Mouse (Mus musculus) gastrocnemius, postnatal 36 days (tissue): ENCODE measurements at regions not wholly inside any gene's neighbourhood (a gene's known extent, or its start where the extent isn't known, plus 50 kb on each side); places are given as distances from the start of the nearest gene placed in this dataset.

Source experiments
- DNase-seq, 2 experiments: peaks; one replicate each; pipeline ENCODE4 v3.0.0; 2022
- intact Hi-C: fragments of 180-260 bp; cut with DNase I; formaldehyde crosslinking; loops from one replicate; pipeline ENCODE4 v1.15.1; 2025

DNA sequence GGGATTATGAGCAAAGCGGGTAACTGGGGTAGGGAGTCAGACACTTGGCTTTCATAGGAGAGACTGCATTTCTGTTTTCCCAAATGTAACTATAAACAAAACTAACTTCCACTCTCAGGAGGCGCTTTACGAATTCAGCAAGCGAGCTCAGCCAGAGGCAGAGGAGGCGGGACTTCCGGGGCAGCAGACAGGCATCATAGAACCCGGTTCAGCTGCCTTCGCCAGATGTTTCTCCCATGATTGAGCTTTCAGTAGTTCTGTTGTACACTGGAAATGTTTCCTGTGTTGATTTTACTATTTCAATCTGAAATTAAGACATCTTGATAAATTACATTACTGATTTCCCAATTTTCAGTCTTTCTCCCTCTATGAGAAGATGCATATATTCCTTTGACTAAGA is 92.9 kb downstream of the Zfp365 start:
- no peak for DNase-seq
- intact Hi-C loops = no loop called here

DNA sequence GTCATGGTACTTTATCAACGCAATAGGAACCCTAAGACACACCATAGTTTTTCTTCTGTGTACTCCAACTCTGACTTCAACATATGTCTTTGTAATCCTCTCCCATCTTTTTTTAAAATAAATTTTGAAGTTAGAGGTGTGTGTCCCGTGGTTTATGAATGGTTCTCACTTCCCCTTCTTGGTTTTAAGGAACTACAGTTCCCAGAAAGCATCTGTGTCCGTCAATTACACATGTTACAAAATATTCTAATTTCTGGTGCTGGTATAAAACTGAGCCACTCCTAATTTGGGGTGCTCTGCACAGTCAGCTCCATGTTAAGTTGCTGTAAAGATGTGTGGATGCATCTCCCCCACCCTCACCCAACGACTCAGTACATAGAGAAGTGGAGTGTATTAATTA is 98.6 kb downstream of the Zfp365 start:
- no peak for DNase-seq
- intact Hi-C loops = no loop called here

DNA sequence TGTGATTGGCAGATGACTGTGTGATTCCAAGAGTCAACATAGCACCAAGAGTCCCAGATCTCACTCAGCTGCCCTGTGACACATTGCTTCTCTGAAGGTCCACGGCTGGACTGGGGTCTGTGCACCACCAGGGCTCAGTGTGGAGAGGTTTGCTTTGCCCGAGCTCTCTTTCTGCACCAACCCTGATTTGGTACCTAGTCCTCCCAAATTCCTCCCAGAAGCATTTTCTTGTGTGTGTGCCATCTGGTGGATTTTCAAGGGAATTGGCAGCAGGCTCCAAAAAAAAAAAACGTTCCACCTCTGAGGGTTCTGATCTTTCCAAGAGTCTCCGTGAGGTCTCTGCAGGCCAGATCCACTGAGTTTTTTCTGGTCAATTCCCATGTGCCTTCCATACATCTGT is 107.3 kb downstream of the Zfp365 start:
- intact Hi-C loops = no loop called here

DNA sequence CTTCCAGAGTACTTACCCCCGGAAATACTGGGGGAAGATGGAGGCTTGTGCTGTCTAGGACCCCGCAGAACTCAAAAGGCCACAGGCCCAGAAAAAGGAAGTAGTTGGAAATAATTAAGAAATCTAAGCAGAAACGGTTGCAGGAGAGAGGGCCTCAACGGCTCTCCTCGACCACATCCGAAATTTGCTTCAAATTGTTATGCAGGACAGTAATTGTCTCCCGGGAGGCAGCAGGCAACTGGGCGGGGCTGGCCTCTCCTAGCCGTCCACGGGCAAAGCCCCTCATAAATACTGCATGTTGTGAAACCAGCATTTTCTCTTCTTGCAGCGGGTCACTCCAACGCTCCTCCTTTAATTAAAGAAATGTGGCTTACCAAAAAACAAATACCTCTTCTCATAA is 107.8 kb downstream of the Zfp365 start:
- DNase-seq = no peak
- intact Hi-C loops = no loop called here

More for the DNA sequence above, 107.3 kb downstream of the Zfp365 start:
- peak in 1 of 2 experiments; percentile 13 for DNase-seq

DNA sequence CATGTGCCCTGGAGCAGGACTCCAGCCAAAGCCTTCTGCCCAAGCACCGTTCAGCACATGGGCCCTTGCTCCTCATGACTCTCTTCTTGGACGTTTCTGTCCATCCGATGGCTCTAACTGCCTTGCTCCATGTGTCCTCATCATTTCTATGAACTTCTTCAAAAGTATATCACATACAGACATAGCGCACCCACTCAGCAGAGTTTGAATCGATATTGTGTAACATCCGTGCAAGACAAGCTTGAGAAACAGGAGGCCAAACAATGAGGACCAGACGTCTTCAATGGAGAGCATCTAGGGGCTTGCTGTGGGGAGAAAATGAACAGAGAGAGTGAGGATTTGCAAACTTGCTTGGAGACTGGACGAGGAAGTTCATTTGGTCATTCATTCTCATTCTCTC is 110.3 kb downstream of the Zfp365 start:
- intact Hi-C loops = no loop called here
- no peak for DNase-seq

DNA sequence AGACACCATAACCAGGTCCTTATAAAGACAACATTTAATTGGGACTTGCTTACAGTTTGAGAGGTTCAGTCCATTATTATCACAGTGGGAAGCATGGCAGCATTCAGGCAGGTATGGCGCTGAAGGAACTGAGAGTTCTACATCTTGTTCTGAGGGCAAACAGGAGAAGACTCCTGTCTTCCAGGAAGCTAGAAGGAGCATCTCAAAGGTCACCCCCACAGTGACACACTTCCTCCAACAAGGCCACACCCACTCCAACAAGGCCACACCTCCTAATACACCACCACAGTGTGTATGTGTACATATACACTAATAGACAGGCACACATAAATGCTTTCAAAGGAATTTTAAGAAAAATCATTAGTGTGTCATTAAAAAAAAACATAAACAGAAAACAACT is 110.8 kb downstream of the Zfp365 start:
- intact Hi-C loops = no loop called here

DNA sequence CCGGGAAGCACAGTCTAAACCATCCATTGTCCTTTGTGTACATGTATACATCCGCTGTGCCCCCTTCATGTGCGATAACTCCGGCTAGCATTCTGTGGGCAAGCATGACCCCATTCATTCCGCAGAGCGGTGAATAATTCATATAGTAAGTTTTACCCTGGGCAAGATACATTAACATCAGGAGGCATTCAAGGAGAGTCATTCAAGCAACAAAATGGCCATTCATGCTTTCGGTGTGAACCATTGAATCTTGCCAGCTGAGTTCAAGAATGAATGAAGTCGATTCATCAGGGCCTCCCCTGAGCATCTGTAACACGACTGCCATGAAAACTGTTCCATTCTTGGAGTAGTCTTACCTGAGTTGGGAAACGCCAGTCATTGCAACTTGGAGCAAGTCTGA is 113.5 kb downstream of the Zfp365 start:
- intact Hi-C loops = no loop called here
- DNase-seq = no peak

More for the DNA sequence above, 110.8 kb downstream of the Zfp365 start:
- no peak for DNase-seq

DNA sequence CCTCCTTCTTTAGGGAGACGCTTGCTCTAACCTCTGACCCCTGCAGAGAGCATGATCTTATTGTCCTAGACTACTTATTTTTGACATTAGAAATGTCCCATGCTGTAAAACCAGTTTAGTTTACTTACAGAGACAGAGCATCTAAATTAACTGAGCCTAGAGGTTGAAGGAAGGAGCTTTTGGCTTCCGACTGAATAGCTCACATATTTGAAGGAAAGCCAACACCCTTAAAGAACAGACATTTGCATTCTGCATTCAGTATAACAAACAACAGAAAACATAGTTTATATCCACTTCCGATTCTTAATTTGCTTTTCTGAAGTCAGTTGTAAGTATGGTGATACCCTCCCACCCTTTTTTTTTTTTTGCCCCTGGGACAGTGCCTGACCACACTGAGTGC is 119.3 kb downstream of the Zfp365 start:
- intact Hi-C loops = no loop called here
- no peak for DNase-seq

DNA sequence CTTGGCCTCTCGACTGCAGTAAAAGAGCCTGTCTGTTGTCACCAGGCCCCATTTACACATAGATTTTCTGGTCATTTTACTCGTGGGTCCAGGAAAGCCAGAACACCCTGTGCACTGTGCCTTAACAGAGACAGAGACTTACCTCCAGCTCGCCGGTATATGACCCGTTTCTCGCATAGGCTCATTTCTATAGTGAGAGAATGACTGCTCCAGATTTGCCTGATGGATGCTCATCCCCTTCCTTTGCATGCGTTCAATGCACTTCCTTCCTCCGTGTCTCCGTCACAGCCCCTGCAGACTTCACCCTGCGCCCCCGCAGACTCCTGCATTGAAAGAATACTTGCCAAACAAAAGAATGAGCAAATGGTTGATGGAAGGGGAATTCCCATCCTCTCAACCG is 122.8 kb downstream of the Zfp365 start:
- DNase-seq = no peak
- intact Hi-C loops = no loop called here

DNA sequence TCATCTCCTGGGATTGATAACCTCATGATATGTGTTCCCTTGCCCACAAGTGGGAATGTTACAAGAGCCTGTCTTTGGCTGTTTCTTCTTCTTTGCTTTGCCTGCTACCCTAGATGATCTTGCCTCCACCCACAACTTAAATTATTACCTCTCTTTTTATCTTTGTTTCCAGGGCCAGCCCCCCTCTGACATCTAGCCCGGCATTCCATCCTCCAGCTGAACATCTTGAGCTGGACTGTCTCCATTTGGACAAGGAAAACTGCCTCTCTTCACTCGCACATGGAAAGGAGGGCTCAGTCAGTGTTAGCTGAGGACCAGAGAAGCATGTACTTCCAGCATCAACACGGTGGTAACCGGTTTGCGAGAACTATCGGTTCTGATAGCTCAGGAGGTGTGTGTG is 124.3 kb downstream of the Zfp365 start:
- no peak for DNase-seq
- intact Hi-C loops = no loop called here

DNA sequence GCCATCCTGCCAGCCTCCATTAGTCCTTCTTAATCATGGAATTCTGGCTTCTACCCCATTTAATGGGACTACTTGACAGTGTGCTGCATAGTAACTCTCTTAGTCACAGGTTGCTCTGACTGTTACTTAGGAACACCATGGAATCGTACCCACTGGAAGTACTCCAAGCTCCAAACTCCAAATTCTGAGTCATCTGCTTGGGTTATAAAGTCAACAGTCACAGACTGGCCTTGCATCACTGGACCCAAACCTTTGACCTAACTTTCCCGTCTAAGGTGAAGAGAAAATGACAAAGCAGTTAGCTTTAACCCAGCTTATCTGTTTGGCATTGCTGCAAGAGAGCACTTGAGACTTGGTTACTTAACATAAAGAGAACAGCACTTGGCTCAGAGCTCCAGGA is 126.9 kb downstream of the Zfp365 start:
- peak in 1 of 2 experiments; percentile 41 for DNase-seq
- intact Hi-C loops = no loop called here

DNA sequence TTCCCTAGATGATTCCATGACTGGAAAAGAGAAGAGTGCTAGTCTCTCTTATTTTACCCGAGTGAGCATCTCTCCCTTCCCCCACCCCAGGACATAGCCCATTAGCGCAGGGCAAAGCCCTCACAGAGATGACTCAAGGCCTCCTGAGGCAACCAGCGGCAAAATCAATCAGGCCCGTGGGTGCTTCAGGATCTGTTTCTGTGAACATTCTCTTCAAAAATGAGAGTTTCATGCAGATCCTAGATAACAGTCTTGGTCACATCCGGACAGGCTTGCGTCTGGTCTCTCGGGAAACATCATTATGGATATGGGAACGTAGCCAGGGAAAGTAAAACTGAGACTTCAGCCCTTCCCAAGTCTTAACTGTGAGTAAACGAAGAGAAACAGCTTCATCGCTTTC is 134.1 kb downstream of the Zfp365 start:
- no peak for DNase-seq
- intact Hi-C loops = no loop called here

DNA sequence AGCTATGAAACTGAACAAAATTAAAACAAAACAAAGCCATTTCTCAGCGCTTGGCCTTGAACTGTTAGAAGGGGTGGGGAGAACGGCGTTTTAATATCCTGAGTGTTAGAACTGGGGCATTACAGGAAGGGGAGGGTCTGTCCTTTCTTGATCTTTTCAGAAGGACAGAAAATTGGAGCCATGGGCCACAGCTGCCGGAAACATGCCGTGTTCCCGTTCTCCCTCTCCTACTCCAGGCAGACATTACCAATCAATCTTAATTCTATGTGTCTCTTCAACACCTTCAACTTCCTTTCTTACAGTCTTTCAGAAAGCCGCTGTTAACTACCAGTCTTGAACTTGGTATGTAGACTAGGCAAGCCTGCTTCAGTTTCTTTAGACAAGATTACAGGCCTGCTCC is 134.7 kb downstream of the Zfp365 start:
- no peak for DNase-seq
- intact Hi-C loops = no loop called here

DNA sequence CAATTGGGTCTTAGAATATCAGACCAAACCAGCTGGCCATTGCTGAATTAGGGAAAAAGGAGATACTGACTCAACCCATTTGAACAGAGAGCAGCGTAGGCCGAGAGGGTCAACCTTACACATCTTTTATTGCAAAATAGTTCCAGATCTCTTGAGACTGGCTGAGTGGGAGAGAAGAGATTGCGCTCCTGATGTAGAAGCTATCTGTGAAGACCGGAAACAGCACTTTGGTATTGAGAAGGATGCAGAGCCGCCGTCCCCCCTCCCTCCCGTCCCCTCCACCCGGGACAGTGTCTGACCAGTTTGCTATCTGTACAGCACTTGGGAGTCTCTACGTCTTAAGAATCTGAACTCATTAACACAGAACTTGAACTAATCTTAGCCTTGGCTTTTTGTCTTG is 135.6 kb downstream of the Zfp365 start:
- intact Hi-C loops = no loop called here

DNA sequence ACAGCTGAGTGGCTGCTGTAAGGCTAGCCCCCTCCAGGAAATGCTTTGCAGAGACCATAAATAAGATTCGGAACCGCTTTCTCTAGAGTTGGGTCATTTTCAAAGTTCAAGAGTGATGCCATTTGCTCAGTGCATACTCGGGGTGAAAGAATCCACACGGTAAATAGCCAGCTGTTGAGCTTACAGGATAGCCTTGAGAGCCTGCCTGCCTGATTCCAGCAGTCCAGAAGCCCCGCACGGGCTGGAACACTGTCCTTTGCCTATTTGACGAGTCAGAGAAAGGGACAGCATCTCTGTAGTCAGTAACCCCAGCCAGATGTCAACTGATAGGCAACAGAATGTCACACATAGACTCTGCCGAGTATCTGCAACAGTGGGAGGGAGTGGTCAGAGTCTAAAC is 140.7 kb downstream of the Zfp365 start:
- intact Hi-C loops = no loop called here

More for the DNA sequence above, 135.6 kb downstream of the Zfp365 start:
- no peak for DNase-seq

DNA sequence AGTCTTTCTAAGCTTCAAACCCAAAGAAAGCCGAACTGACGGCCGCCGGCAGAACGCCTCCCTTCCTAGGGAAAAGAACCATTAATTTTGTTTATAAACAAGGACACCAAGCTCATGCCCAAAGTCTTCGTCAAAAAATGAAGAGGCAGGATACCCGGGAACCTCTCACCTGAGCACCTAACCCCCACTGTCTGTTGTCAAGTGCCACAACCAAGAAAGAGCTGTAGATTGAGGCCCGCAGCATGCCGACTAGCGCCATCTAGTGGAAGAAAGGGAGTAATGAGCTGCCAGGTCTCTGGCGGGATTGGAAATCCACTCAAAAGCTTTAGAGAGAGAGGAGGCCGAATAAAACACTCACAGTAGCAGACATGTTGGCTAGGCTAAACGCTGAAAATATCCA is 146.4 kb downstream of the Zfp365 start:
- intact Hi-C loops = loop anchor here (10.0 kb wide), 1 partner anchor 231 kb away; the partner anchor contains the start of gene Egr2
- DNase-seq = peak in 1 of 2 experiments; percentile 27

More for the DNA sequence above, 140.7 kb downstream of the Zfp365 start:
- no peak for DNase-seq

DNA sequence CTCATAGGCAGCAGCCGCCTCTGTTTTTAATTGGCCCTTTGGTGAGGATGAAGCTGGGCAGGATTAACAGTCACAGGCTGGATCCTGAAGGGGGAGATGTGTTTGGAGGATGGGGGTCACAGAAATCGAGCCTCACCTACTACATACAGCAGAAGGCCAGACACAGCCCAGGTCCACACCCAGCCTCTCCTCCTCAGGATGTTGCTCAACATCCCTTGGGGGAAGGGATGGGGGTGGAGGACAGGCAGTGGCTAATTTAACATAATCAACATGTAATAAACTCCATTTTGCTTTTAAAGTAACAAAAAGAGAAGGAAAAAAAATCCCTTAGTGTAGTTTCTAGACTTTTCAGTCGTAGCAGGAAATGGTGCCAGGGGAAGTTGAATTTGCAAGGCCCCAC is 152.0 kb downstream of the Zfp365 start:
- intact Hi-C loops = loop anchor here (10.0 kb wide), 1 partner anchor 226 kb away; the partner anchor contains the start of gene Egr2
- DNase-seq = peak in 1 of 2 experiments; percentile 39

DNA sequence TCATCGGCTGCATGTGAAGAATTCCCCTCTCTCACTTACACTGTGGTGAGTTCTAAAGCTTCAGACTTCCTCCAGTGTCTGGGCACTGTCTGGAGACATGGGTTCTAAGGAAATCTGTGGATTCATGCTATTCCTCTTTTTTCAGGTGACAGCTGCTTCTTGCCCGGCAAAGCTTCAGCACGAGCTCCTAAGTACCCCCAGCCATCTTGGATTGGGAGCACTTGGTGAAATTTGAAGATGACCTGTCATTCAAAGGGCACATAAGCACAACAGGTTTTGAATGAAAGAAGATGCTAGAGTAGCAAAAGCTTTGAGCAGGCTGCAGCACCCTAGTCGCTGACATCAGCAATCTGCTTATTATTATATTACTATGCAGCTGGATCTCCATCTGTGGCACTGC is 164.3 kb downstream of the Zfp365 start:
- intact Hi-C loops = no loop called here
- DNase-seq = no peak

DNA sequence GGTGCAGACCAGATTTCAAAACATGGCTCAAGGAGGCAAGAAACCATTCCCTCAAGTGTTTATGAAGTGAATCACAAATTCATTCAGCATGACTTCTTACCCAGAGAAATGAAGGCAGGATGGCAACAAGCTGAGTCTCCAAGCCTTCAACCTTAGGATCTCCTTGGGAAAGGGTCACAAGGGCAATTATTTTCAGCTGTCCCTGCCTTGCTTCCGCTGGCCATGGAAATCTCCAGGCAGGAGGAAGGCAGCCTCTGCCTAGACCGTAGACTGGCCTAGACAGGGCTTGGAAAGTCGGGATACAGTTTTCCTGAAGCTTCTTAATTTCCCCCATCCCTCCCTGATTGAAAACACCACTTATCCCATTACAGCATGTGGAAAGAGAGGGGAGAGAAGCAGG is 165.0 kb downstream of the Zfp365 start:
- no peak for DNase-seq

DNA sequence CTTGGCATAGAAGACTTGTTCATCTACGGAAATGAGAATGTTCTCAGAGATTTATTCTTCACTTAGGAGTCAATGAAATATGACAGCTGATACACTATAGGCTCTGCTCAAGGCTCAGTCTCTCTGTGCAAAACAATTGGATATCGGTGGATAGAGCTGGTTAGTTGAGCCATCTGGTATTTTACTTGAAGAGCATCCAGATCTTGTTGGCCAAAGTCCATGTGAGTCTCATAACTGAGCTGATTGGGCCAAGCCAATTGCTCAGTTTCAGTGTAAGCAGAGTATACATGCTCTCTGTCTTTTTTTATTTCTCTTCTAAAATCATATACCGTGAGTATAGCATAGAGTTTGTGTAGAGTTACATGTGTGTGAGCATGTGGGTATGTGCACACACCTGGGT is 166.3 kb downstream of the Zfp365 start:
- intact Hi-C loops = no loop called here

More for the DNA sequence above, 165.0 kb downstream of the Zfp365 start:
- intact Hi-C loops = no loop called here

DNA sequence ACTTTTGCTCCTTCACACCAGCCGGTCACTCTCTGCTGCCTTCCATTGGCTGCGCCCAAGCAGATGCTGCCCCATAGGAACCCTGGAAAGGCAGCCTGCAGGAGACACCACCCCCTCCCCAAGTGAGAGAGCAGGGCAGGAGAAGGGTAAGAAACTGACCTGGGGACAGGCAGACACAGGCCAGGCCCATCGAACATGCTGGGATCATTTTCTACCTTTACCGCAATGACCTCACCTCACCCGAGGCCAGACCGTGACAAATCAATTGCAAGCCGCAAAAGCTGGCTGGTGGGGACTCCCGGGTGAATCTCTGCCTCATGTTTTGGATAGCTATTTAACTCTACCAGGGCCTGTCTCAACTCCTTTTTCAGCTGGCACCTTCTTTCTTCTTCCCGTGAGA is 168.9 kb downstream of the Zfp365 start:
- intact Hi-C loops = no loop called here

More for the DNA sequence above, 166.3 kb downstream of the Zfp365 start:
- no peak for DNase-seq

DNA sequence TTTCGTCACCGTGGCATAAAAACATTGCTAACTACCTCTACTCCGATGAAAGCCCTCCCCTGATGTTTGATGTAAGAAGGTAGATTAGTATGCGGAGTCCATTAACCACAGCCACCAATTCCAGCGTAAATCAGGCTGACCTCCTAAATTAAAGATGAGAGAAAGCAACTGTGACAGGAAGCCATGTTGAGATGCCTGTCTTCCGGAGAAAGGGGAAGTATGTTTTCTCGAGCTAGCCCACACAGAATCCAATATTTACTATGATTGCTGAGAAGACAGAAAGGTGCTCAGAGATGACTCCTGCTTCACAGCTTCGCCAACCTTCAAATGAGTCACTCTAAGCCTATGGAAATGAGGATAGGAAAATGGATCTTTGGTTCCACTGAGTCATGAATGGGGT is 169.6 kb downstream of the Zfp365 start:
- intact Hi-C loops = no loop called here

More for the DNA sequence above, 168.9 kb downstream of the Zfp365 start:
- no peak for DNase-seq

DNA sequence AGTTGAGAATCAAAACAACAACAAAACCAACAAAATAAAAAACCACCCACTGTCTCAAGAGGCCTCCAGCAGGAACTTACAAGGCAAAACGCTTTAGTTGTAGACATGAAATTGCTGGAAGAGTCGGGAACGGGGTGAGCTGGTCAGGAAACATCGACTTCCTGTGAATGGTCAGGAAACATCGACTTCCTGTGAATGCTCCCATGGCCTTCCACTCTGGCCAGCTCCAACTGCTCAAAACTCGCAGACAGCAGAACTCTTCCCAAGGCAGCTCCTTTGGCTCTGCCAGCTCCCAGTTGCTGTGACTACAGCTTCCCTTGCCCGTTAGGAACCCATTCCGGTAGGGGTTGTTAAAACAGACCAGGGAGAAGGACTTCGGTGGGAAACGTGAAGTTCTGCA is 170.2 kb downstream of the Zfp365 start:
- DNase-seq = no peak
- intact Hi-C loops = no loop called here

More for the DNA sequence above, 169.6 kb downstream of the Zfp365 start:
- DNase-seq = no peak
